9 mouse cellular contexts compared by ENCODE assay signal in the genomic region with DNA sequence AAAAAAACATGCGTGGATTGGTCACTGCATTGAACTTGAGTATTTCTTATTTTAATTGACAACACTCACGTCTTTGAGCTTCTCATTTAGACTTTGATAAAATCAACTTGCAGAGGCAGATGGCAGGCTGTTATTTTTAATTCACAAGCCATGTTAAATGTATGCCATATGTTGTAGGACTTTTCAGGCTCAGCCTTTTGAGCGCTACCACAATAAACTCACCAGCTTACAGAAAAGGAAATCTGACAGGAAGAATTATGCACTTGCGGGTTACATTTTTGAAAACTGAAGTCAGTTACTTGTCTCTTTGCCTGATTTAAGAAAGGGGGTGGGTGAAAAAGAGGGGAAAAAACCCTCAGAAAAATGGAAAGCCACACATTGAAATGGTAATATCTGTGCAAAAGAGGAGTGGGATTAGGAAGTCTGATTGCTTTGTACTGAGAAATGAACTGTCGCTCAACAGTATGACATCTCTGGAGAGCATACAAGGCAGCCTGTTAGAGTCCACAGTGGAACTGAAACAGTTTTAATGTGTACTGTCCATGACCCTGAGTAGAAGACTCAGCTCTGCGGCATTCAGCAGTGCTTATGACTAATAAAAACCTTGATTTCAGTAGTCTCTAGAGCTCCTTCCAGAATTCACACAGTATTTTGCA.
DNase-seq lines count a peak whose midpoint lies in the region; TF ChIP-seq lines count a peak whose summit lies in the region.
"Had no signal": no experiment of that assay in that cellular context is flagged by ENCODE, and none has a peak within 500 bp of the region (broad histone marks: within the 10 kb centered on the region; RNA-seq: fewer than 3 reads in every experiment).

No protein-coding gene starts in this region.

- H3K27ac ChIP-seq in layer of hippocampus, adult 2 months = no peak overlapping the region
- H3K27ac ChIP-seq in embryonic fibroblast, embryonic 13.5 days (ENCODE audit: insufficient read depth, low read length) = peak overlapping the region; percentile 40; the same call in 1 of the 2 replicates

- TF ChIP-seq POLR2A in embryonic fibroblast, embryonic 13.5 days (IDR thresholded peaks at IDR 0.05; ENCODE audit: low read depth, low read length) = no peak

- no peak for TF ChIP-seq CTCF in layer of hippocampus, adult 2 months (conservative IDR thresholded peaks at IDR 0.05)
- no peak for TF ChIP-seq CTCF in embryonic fibroblast, embryonic 13.5 days (IDR thresholded peaks at IDR 0.05; ENCODE audit: borderline replicate concordance, insufficient read depth, low read length)

- H3K4me3 ChIP-seq in layer of hippocampus, adult 2 months = no peak overlapping the region
- H3K4me3 ChIP-seq in embryonic fibroblast, embryonic 13.5 days (ENCODE audit: insufficient read depth, low read length) = no peak overlapping the region

- no peaks in the 10 kb centered on the region for H3K4me1 ChIP-seq in embryonic fibroblast, embryonic 13.5 days (ENCODE audit: control insufficient read depth, insufficient read depth, low read length)

- DNase-seq in layer of hippocampus, adult 2 months (ENCODE audit: low spot score in 2 of 2) = peak; percentile 9 to 42
- DNase-seq in layer of hippocampus, postnatal 36 days = no peak
- DNase-seq in adrenal gland, postnatal 36 days = peak; percentile 6 to 17
- peak; percentile 0 for DNase-seq in mesoderm, embryonic 11.5 days (ENCODE audit: low read depth, low spot score)
- DNase-seq in gastrocnemius, adult 18-20 months (ENCODE audit: low spot score) = no peak
- DNase-seq in cerebellum, adult 9-11 months = no peak
- DNase-seq: embryo, embryonic 11 days; gastrocnemius, postnatal 14 days had no signal

Comparison
In these comparisons a context has a peak if more than half of its experiments do, and no peak if none do; other contexts are left out.
1. DNase-seq: peak in layer of hippocampus, adult 2 months (2 of 2), adrenal gland, postnatal 36 days (2 of 2) and mesoderm, embryonic 11.5 days (single experiment); none in layer of hippocampus, postnatal 36 days (0 of 2), gastrocnemius, adult 18-20 months (single experiment) and cerebellum, adult 9-11 months (single experiment).